Mouse (Mus musculus): Measurements from ENCODE around the gene Nsmf.

- no peak for TF ChIP-seq CTCF (IDR thresholded peaks at IDR 0.05; ENCODE audit: control insufficient read depth, insufficient read depth, insufficient read length)
- no peak for TF ChIP-seq USF1 (IDR thresholded peaks at IDR 0.05; ENCODE audit: low read depth)
- no peak for TF ChIP-seq MYOG (IDR thresholded peaks at IDR 0.05; ENCODE audit: control insufficient read depth, extremely low read depth, insufficient read length)
- no peak for TF ChIP-seq CEBPB (IDR thresholded peaks at IDR 0.05; ENCODE audit: low read depth)
- no peak for TF ChIP-seq MYOD1 (IDR thresholded peaks at IDR 0.05; ENCODE audit: control insufficient read depth, insufficient read length, low read depth)
Measured at GRCm38 (mm10) chr2:25040089-25040488, 14.1 kb upstream of the Nsmf start.

All from C2C12 (cell line).